14 mouse cellular contexts compared by ENCODE assay signal in the genomic region with DNA sequence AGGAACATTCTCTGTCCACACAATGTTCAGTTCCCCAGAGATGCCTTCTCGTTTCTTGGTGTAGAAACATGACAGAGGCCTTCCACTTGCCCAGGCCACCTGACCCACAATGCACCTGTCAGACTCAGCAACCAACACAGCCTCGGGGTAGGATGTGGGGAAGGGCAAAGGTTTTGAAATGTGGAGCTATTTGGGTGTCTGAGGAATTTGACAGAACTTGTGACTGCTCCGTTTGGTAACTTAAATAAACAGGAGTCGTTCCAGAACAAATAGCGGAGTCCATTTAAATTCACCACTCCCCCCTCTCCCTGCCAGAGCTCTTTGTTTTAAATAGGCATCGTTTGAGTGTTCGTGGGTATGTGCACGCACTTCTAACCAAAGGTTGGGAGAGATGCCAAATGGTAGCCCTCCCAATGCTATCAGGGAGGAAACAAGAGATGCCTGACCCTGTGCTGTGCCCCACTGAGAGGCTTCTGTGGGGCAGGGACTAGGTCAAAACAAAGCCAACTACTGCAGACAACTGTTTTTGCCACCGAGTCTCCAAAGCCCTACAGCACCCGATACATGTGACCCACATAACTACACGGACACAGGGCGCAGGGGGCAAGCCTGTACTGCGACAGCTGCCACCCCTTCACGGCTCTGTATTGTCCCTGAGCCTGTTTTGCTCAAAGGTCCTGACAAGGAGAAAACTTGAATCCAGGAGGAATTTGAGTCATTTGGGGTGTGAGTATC. TPM values are rescaled to one million over a fixed set of nuclear protein-coding genes. Genes with fewer than 3 reads are reported as not detected.
DNase-seq lines count a peak whose midpoint lies in the region; ATAC-seq and TF ChIP-seq lines count a peak whose summit lies in the region.
"Had no signal": no experiment of that assay in that cellular context is flagged by ENCODE, and none has a peak within 500 bp of the region (broad histone marks: within the 10 kb centered on the region; RNA-seq: fewer than 3 reads in every experiment).

No protein-coding gene starts in this region.

- WGBS in lung, embryonic 15.5 days: 29% methylated on average over 14 of the region's 14 CpGs
- 24% methylated on average over 14 of the region's 14 CpGs for WGBS in lung, adult 2 months
- 19% methylated on average over 14 of the region's 14 CpGs for WGBS in bone marrow, adult 2 months
- 66% methylated on average over 14 of the region's 14 CpGs for WGBS in limb, embryonic 11.5 days
- whole genome bisulfite sequencing in midbrain, embryonic 14.5 days: 72% methylated on average over 14 of the region's 14 CpGs

- no peak for TF ChIP-seq POLR2A in lung, adult 2 months (IDR thresholded peaks at IDR 0.05; ENCODE audit: borderline replicate concordance, extremely low read depth, low read depth, low read length)
- no peak for TF ChIP-seq POLR2A in bone marrow, adult 2 months (IDR thresholded peaks at IDR 0.05; ENCODE audit: borderline replicate concordance, control insufficient read depth, low read depth, low read length)

- DNase-seq in lung, adult 2 months: no peak
- peak; percentile 87 for DNase-seq in kidney, adult 11 months
- DNase-seq in limb, embryonic 11.5 days (ENCODE audit: low spot score): no peak
- no peak for DNase-seq in urinary bladder, postnatal 10 days (ENCODE audit: low spot score)
- no peak for DNase-seq in midbrain, embryonic 14.5 days
- DNase-seq in adrenal gland, postnatal 10 days: no peak
- DNase-seq: cerebellum, postnatal 14 days had no signal

- H3K9ac ChIP-seq in lung, embryonic 15.5 days: no peak overlapping the region
- no peak overlapping the region for H3K9ac ChIP-seq in limb, embryonic 11.5 days (ENCODE audit: low read length)
- H3K9ac ChIP-seq in midbrain, embryonic 14.5 days (replicated peaks; ENCODE audit: low read length): no peak overlapping the region
- H3K9ac ChIP-seq: midbrain, embryonic 12.5 days; neural tube, embryonic 12.5 days had no signal

- TF ChIP-seq CTCF in lung, adult 2 months (IDR thresholded peaks at IDR 0.05; ENCODE audit: insufficient read depth, low read length): no peak
- no peak for TF ChIP-seq CTCF in bone marrow, adult 2 months (IDR thresholded peaks at IDR 0.05; ENCODE audit: control insufficient read depth, insufficient read depth, low read length)

- H3K36me3 ChIP-seq in lung, embryonic 15.5 days: no peaks in the 10 kb centered on the region
- no peaks in the 10 kb centered on the region for H3K36me3 ChIP-seq in limb, embryonic 11.5 days (ENCODE audit: control insufficient read depth, insufficient read depth, low read length)
- H3K36me3 ChIP-seq in midbrain, embryonic 14.5 days (ENCODE audit: control insufficient read depth, insufficient read depth, low read length): no peaks in the 10 kb centered on the region
- H3K36me3 ChIP-seq: hindbrain, embryonic 10.5 days; midbrain, embryonic 12.5 days; neural tube, embryonic 12.5 days had no signal

- 0 out of 2 replicates have a peak overlapping the region, but pooled peaks have one; percentile 11 for H3K27ac ChIP-seq in lung, embryonic 15.5 days
- H3K27ac ChIP-seq in bone marrow, adult 2 months (ENCODE audit: control insufficient read depth, insufficient read depth, low read depth, low read length, poor library complexity): peak overlapping the region; percentile 7; the same call in 1 of the 2 replicates
- H3K27ac ChIP-seq in limb, embryonic 11.5 days (replicated peaks; ENCODE audit: low read depth, low read length): no peak overlapping the region
- H3K27ac ChIP-seq in midbrain, embryonic 14.5 days (replicated peaks; ENCODE audit: low read depth, low read length): no peak overlapping the region
- H3K27ac ChIP-seq: hindbrain, embryonic 10.5 days; kidney, postnatal 0 days; midbrain, embryonic 12.5 days; neural tube, embryonic 12.5 days had no signal

- H3K27me3 ChIP-seq in lung, embryonic 15.5 days: no peaks in the 10 kb centered on the region
- no peaks in the 10 kb centered on the region for H3K27me3 ChIP-seq in limb, embryonic 11.5 days (ENCODE audit: control insufficient read depth, insufficient read depth, low read length)
- no peaks in the 10 kb centered on the region for H3K27me3 ChIP-seq in midbrain, embryonic 14.5 days (ENCODE audit: control insufficient read depth, insufficient read depth, low read length)
- H3K27me3 ChIP-seq: midbrain, embryonic 12.5 days; neural tube, embryonic 12.5 days had no signal

- H3K4me3 ChIP-seq in lung, embryonic 15.5 days: no peak overlapping the region
- H3K4me3 ChIP-seq in lung, adult 2 months (replicated peaks; ENCODE audit: extremely low read depth, low read depth, low read length): no peak overlapping the region
- H3K4me3 ChIP-seq in bone marrow, adult 2 months (replicated peaks; ENCODE audit: control insufficient read depth, low read depth, low read length): no peak overlapping the region
- H3K4me3 ChIP-seq in limb, embryonic 11.5 days (ENCODE audit: low read depth, low read length): no peak overlapping the region
- no peak overlapping the region for H3K4me3 ChIP-seq in midbrain, embryonic 14.5 days (replicated peaks; ENCODE audit: low read depth, low read length)
- H3K4me3 ChIP-seq: hindbrain, embryonic 10.5 days; midbrain, embryonic 12.5 days; neural tube, embryonic 12.5 days had no signal

- peaks cover 19% of the 10 kb centered on the region for H3K4me1 ChIP-seq in lung, embryonic 15.5 days
- no peaks in the 10 kb centered on the region; the same call in 1 of the 2 replicates for H3K4me1 ChIP-seq in lung, adult 2 months (ENCODE audit: control insufficient read depth, insufficient read depth, low read length)
- peaks cover 8% of the 10 kb centered on the region; the same call in 1 of the 2 replicates for H3K4me1 ChIP-seq in bone marrow, adult 2 months (ENCODE audit: control insufficient read depth, insufficient read depth, low read length)
- H3K4me1 ChIP-seq in limb, embryonic 11.5 days (ENCODE audit: control insufficient read depth, insufficient read depth, low read length): no peaks in the 10 kb centered on the region
- H3K4me1 ChIP-seq in midbrain, embryonic 14.5 days (ENCODE audit: control insufficient read depth, insufficient read depth, low read length): no peaks in the 10 kb centered on the region
- H3K4me1 ChIP-seq: neural tube, embryonic 12.5 days had no signal

- H3K4me2 ChIP-seq in lung, embryonic 15.5 days: no peak overlapping the region
- no peak overlapping the region for H3K4me2 ChIP-seq in limb, embryonic 11.5 days (ENCODE audit: low read depth, severe bottlenecking)
- H3K4me2 ChIP-seq in midbrain, embryonic 14.5 days (ENCODE audit: low read length): no peak overlapping the region
- H3K4me2 ChIP-seq: midbrain, embryonic 12.5 days; neural tube, embryonic 12.5 days had no signal

- ATAC-seq in lung, embryonic 15.5 days (ENCODE audit: borderline replicate concordance, extremely low read depth, low FRiP score, low TSS enrichment): 0 out of 2 replicates have a peak, but pooled peaks have one; percentile 19
- peak; percentile 51; the same call in 1 of the 2 replicates for ATAC-seq in limb, embryonic 11.5 days (ENCODE audit: insufficient number of reproducible peaks, low FRiP score, low TSS enrichment, low read depth)
- ATAC-seq in midbrain, embryonic 14.5 days (ENCODE audit: low FRiP score, low TSS enrichment): no peak
- ATAC-seq: activated CD4-positive, CD25-positive, alpha-beta regulatory T cell, adult 4 months had no signal

- H3K9me3 ChIP-seq in lung, embryonic 15.5 days: no peaks in the 10 kb centered on the region
- no peaks in the 10 kb centered on the region for H3K9me3 ChIP-seq in limb, embryonic 11.5 days (ENCODE audit: control insufficient read depth, low read length)
- H3K9me3 ChIP-seq in midbrain, embryonic 14.5 days (ENCODE audit: control insufficient read depth, low read length): no peaks in the 10 kb centered on the region
- H3K9me3 ChIP-seq: hindbrain, embryonic 10.5 days; midbrain, embryonic 12.5 days; neural tube, embryonic 12.5 days had no signal

RNA-seq across cellular contexts. Expression of a gene that starts 23.7 kb away (rescaled TPM):
- 0.45 and 0.61 TPM in 2 replicates for polyA plus RNA-seq in lung, embryonic 15.5 days (2015; fragmentation: Nextera tagmentation; extraction: Ambion mirVana)
- polyA plus RNA-seq in lung, adult 2 months (2012; rRNA removed): 2.8 and 3.9 TPM in 2 replicates
- polyA plus RNA-seq in bone marrow, adult 2 months (2011; ENCODE audit: insufficient read depth, insufficient read length, low replicate concordance, missing spikeins): 5.5 and 9.8 TPM in 2 replicates
- 0.33 and 0.38 TPM in 2 replicates for polyA plus RNA-seq in limb, embryonic 11.5 days (2014; fragmentation: Nextera tagmentation; extraction: Ambion mirVana)
- polyA plus RNA-seq in midbrain, embryonic 14.5 days (2014; fragmentation: Nextera tagmentation; extraction: Ambion mirVana): 0.62 and 1.0 TPM in 2 replicates
- 1 to 10 TPM; 3.0 to 3.1 TPM for total RNA-seq in adrenal gland, postnatal 10 days (2021)

Comparison
In these comparisons a context has a peak if more than half of its experiments do, and no peak if none do; other contexts are left out.
1. H3K27ac ChIP-seq: peak in lung, embryonic 15.5 days (single experiment) and bone marrow, adult 2 months (single experiment); none in limb, embryonic 11.5 days (single experiment) and midbrain, embryonic 14.5 days (single experiment).